Mouse (Mus musculus): Measurements from ENCODE around the gene Gatad2b. TPM values are rescaled to one million over a fixed set of nuclear protein-coding genes. Genes with fewer than 3 reads are reported as not detected.
A peak's percentile ranks its signal among the peaks of the same experiment; 100 is the strongest.
"Not testable (repeated sequence)": the region's sequence is repeated elsewhere in the genome, so short reads cannot be mapped to it uniquely, and the experiment has no call there.

The Gatad2b gene
- polyA plus RNA-seq, 1 experiment from 2014 or later: 25.3 TPM

GRCm38 (mm10) chr3:90314241-90314640 is 21.3 kb downstream of the Gatad2b start:
- H3K36me3 ChIP-seq (ENCODE audit: inconsistent target): no peaks in the 10 kb centered on the region

GRCm38 (mm10) chr3:90322289-90322688 is 29.3 kb downstream of the Gatad2b start:
- Histone ChIP-seq H3K27ac (no peak overlapping the region), H3K79me2 (ENCODE audit: inconsistent target) (peaks cover 97% of the 10 kb centered on the region)

More at GRCm38 (mm10) chr3:90314241-90314640, 21.3 kb downstream of the Gatad2b start:
- no peak overlapping the region for H3K4me3 ChIP-seq (ENCODE audit: inconsistent target)
- H3K27ac ChIP-seq: no peak overlapping the region
- H3K79me2 ChIP-seq (ENCODE audit: inconsistent target): peaks cover 100% of the 10 kb centered on the region

GRCm38 (mm10) chr3:90323119-90323518 is 30.1 kb downstream of the Gatad2b start:
- WGBS (ENCODE audit: missing documents): 15% methylated on average over 4 of the region's 5 CpGs

More at GRCm38 (mm10) chr3:90322289-90322688, 29.3 kb downstream of the Gatad2b start:
- WGBS (ENCODE audit: missing documents): 38% methylated on average over 4 of the region's 6 CpGs
- Histone ChIP-seq H3K36me3 (ENCODE audit: inconsistent target) (no peaks in the 10 kb centered on the region), H3K4me3 (ENCODE audit: inconsistent target) (no peak overlapping the region)

GRCm38 (mm10) chr3:90332485-90332884 is 39.5 kb downstream of the Gatad2b start:
- H3K4me3 ChIP-seq (ENCODE audit: inconsistent target): no peak overlapping the region
- H3K27ac ChIP-seq: no peak overlapping the region
- H3K36me3 ChIP-seq (ENCODE audit: inconsistent target): no peaks in the 10 kb centered on the region
- WGBS (ENCODE audit: missing documents): 95% methylated on average over 5 of the region's 5 CpGs
- peaks cover 100% of the 10 kb centered on the region for H3K79me2 ChIP-seq (ENCODE audit: inconsistent target)

More at GRCm38 (mm10) chr3:90323119-90323518, 30.1 kb downstream of the Gatad2b start:
- Histone ChIP-seq H3K27ac (peak overlapping the region; percentile 27), H3K79me2 (ENCODE audit: inconsistent target) (peaks cover 97% of the 10 kb centered on the region), H3K36me3 (ENCODE audit: inconsistent target) (no peaks in the 10 kb centered on the region), H3K4me3 (ENCODE audit: inconsistent target) (no peak overlapping the region)

GRCm38 (mm10) chr3:90335517-90335916 is 42.5 kb downstream of the Gatad2b start:
- H3K36me3 ChIP-seq (ENCODE audit: inconsistent target): no peaks in the 10 kb centered on the region
- peaks cover 100% of the 10 kb centered on the region for H3K79me2 ChIP-seq (ENCODE audit: inconsistent target)
- H3K4me3 ChIP-seq (ENCODE audit: inconsistent target): no peak overlapping the region
- H3K27ac ChIP-seq: no peak overlapping the region

- Histone ChIP-seq H3K4me3 (ENCODE audit: inconsistent target) (no peak overlapping the region), H3K27ac (no peak overlapping the region), H3K36me3 (ENCODE audit: inconsistent target) (peaks cover 14% of the 10 kb centered on the region), H3K79me2 (ENCODE audit: inconsistent target) (peaks cover 94% of the 10 kb centered on the region)
- 96% methylated on average over 3 of the region's 3 CpGs for WGBS (ENCODE audit: missing documents)
These were observed 45.2 kb downstream of the Gatad2b start for GRCm38 (mm10) chr3:90338190-90338589.

- no peak overlapping the region for H3K27ac ChIP-seq
- H3K36me3 ChIP-seq (ENCODE audit: inconsistent target): peaks cover 14% of the 10 kb centered on the region
- H3K4me3 ChIP-seq (ENCODE audit: inconsistent target): no peak overlapping the region
- H3K79me2 ChIP-seq (ENCODE audit: inconsistent target): peaks cover 86% of the 10 kb centered on the region
These were observed 47.2 kb downstream of the Gatad2b start for GRCm38 (mm10) chr3:90340177-90340576.

- H3K4me3 ChIP-seq (ENCODE audit: inconsistent target); H3K27ac ChIP-seq: not testable (repeated sequence)
- Histone ChIP-seq H3K79me2 (ENCODE audit: inconsistent target) (peaks cover 86% of the 10 kb centered on the region), H3K36me3 (ENCODE audit: inconsistent target) (peaks cover 14% of the 10 kb centered on the region)
- 100% methylated on average over 1 of the region's 2 CpGs for WGBS (ENCODE audit: missing documents)
These were observed 49.9 kb downstream of the Gatad2b start for GRCm38 (mm10) chr3:90342853-90343252.

GRCm38 (mm10) chr3:90347847-90348246 is 54.9 kb downstream of the Gatad2b start:
- WGBS (ENCODE audit: missing documents): 100% methylated on average over 2 of the region's 4 CpGs
- Histone ChIP-seq H3K27ac (no peak overlapping the region), H3K4me3 (ENCODE audit: inconsistent target) (no peak overlapping the region), H3K79me2 (ENCODE audit: inconsistent target) (peaks cover 39% of the 10 kb centered on the region; the same call in 1 of the 2 replicates), H3K36me3 (ENCODE audit: inconsistent target) (peaks cover 38% of the 10 kb centered on the region)

GRCm38 (mm10) chr3:90357959-90358358 is 65.0 kb downstream of the Gatad2b start:
- Histone ChIP-seq H3K79me2 (ENCODE audit: inconsistent target) (no peaks in the 10 kb centered on the region), H3K4me3 (ENCODE audit: inconsistent target) (no peak overlapping the region), H3K36me3 (ENCODE audit: inconsistent target) (peaks cover 51% of the 10 kb centered on the region), H3K27ac (no peak overlapping the region)
- WGBS (ENCODE audit: missing documents): 85% methylated on average over 7 of the region's 7 CpGs

GRCm38 (mm10) chr3:90359230-90359629 is 66.3 kb downstream of the Gatad2b start:
- H3K79me2 ChIP-seq (ENCODE audit: inconsistent target): no peaks in the 10 kb centered on the region
- peaks cover 38% of the 10 kb centered on the region for H3K36me3 ChIP-seq (ENCODE audit: inconsistent target)
- H3K27ac ChIP-seq: no peak overlapping the region
- WGBS (ENCODE audit: missing documents): 13% methylated on average over 1 of the region's 1 CpGs
- no peak overlapping the region for H3K4me3 ChIP-seq (ENCODE audit: inconsistent target)

GRCm38 (mm10) chr3:90361476-90361875 is 68.5 kb downstream of the Gatad2b start:
- Histone ChIP-seq H3K36me3 (ENCODE audit: inconsistent target) (peaks cover 16% of the 10 kb centered on the region), H3K79me2 (ENCODE audit: inconsistent target) (no peaks in the 10 kb centered on the region), H3K4me3 (ENCODE audit: inconsistent target) (no peak overlapping the region), H3K27ac (no peak overlapping the region)
- 33% methylated on average over 4 of the region's 4 CpGs for WGBS (ENCODE audit: missing documents)

- H3K79me2 ChIP-seq (ENCODE audit: inconsistent target): no peaks in the 10 kb centered on the region
- peaks cover 7% of the 10 kb centered on the region for H3K36me3 ChIP-seq (ENCODE audit: inconsistent target)
- H3K4me3 ChIP-seq (ENCODE audit: inconsistent target): no peak overlapping the region
- H3K27ac ChIP-seq: no peak overlapping the region
- WGBS (ENCODE audit: missing documents): 27% methylated on average over 2 of the region's 2 CpGs
These were observed 69.4 kb downstream of the Gatad2b start for GRCm38 (mm10) chr3:90362346-90362745.

GRCm38 (mm10) chr3:90367001-90367632 is 74.1 kb downstream of the Gatad2b start:
- Histone ChIP-seq H3K36me3 (ENCODE audit: inconsistent target) (no peaks in the 10 kb centered on the region), H3K4me3 (ENCODE audit: inconsistent target) (no peak overlapping the region), H3K27ac (no peak overlapping the region), H3K79me2 (ENCODE audit: inconsistent target) (no peaks in the 10 kb centered on the region)
- 97% methylated on average over 5 of the region's 5 CpGs for WGBS (ENCODE audit: missing documents)

- H3K36me3 ChIP-seq (ENCODE audit: inconsistent target): no peaks in the 10 kb centered on the region
- H3K4me3 ChIP-seq (ENCODE audit: inconsistent target): no peak overlapping the region
- H3K79me2 ChIP-seq (ENCODE audit: inconsistent target): no peaks in the 10 kb centered on the region
- 69% methylated on average over 2 of the region's 2 CpGs for WGBS (ENCODE audit: missing documents)
- no peak overlapping the region for H3K27ac ChIP-seq
These were observed 76.1 kb downstream of the Gatad2b start for GRCm38 (mm10) chr3:90369041-90369440.

- Histone ChIP-seq H3K36me3 (ENCODE audit: inconsistent target) (no peaks in the 10 kb centered on the region), H3K4me3 (ENCODE audit: inconsistent target) (no peak overlapping the region), H3K79me2 (ENCODE audit: inconsistent target) (no peaks in the 10 kb centered on the region), H3K27ac (no peak overlapping the region)
- WGBS (ENCODE audit: missing documents): 83% methylated on average over 7 of the region's 7 CpGs
These were observed 78.9 kb downstream of the Gatad2b start for GRCm38 (mm10) chr3:90371857-90372256.
